Mouse (Mus musculus) forebrain, embryonic 14.5 days (tissue): ENCODE results near the gene Tm4sf20. TPM values are rescaled to one million over a fixed set of nuclear protein-coding genes. Genes with fewer than 3 reads are reported as not detected.
A peak's percentile ranks its signal among the peaks of the same experiment; 100 is the strongest.

Source experiments
- ATAC-seq: fragments of 200-750 bp; cut with Nextera tagmentation; 2 replicates; pipeline ENCODE4 v1.8.0; 2017; ENCODE audit warnings: mild to moderate bottlenecking, moderate library complexity
- DNase-seq: peaks from one replicate; pipeline ENCODE4 v3.0.0-alpha.2; 2015; ENCODE audit warnings: low spot score
- H3K27ac ChIP-seq: fragments of 300-500 bp; sonication (generic); 2 replicates; pipeline ENCODE4 v1.5.1; 2014; ENCODE audit warnings: low read depth, mild to moderate bottlenecking, control low read depth, low read length, moderate library complexity
- H3K27me3 ChIP-seq: fragments of 300-500 bp; sonication (generic); replicated peaks from 2 replicates; pipeline ENCODE4 v1.6.1; 2014; ENCODE audit warnings: low read length, control low read depth, mixed read lengths; ENCODE audit not compliant: control insufficient read depth, insufficient read depth
- H3K36me3 ChIP-seq: fragments of 300-500 bp; sonication (generic); 2 replicates; pipeline ENCODE4 v1.6.1; 2014; ENCODE audit warnings: low read length, control low read depth; ENCODE audit not compliant: control insufficient read depth, insufficient read depth
- H3K4me1 ChIP-seq: fragments of 300-500 bp; sonication (generic); 2 replicates; pipeline ENCODE4 v1.6.1; 2014; ENCODE audit warnings: antibody characterized with exemption, low read length, control low read depth; ENCODE audit not compliant: control insufficient read depth, insufficient read depth
- H3K4me2 ChIP-seq: fragments of 300-500 bp; sonication (generic); 2 replicates; pipeline ENCODE4 v1.6.1; 2014; ENCODE audit warnings: mild to moderate bottlenecking, control low read depth, low read length
- H3K4me3 ChIP-seq: fragments of 300-500 bp; sonication (generic); 2 replicates; pipeline ENCODE4 v1.5.1; 2014; ENCODE audit warnings: low read depth, low read length, control low read depth
- H3K9ac ChIP-seq: fragments of 300-500 bp; sonication (generic); 2 replicates; pipeline ENCODE4 v1.6.1; 2014; ENCODE audit warnings: mild to moderate bottlenecking, low read length, control low read depth, moderate library complexity
- H3K9me3 ChIP-seq: fragments of 300-500 bp; sonication (generic); replicated peaks from 2 replicates; pipeline ENCODE4 v1.6.1; 2016; ENCODE audit warnings: low read length, control low read depth, mixed read lengths; ENCODE audit not compliant: control insufficient read depth
- WGBS: fragments of 180-500 bp; shearing (Covaris S2); extraction: QIAGEN DNeasy Blood & Tissue Kit; methylation state at CpG from one replicate; pipeline ENCODE4 v1.1.7; 2014; 5-methylcytosine and 5-hydroxymethylcytosine counted together
- polyA plus RNA-seq: library from polyadenylated mRNA; unstranded; fragments of >200 nt; fragmentation: Nextera tagmentation; extraction: Ambion mirVana; gene quantifications from 2 replicates; pipeline ENCODE4 v1.2.1, GENCODE M21; 2014

Tm4sf20 gene
- polyA plus RNA-seq, 1 experiment from 2014 or later, result not detected

DNA sequence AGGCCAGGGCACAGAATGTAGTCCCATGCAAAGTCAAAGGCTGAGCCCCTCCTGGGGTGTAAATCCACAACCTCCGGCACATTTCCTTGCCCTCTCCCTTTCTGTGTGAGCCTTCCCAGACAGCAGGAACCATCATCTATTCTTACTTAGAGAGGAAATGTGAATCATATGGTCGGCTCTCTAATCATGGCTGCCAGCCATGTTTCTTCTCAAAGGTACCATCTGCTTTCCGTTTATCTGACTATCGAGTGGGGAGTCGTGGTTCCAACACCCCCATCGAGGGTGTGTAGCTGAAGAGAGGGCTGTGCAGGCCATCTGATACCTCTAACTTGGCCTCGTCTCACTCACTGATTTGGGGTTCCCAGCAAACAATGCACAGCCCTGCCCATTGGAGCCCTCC, 19.8 kb upstream of the Tm4sf20 start:
- no peak overlapping the region for H3K9ac ChIP-seq
- no peaks in the 10 kb centered on the region for H3K36me3 ChIP-seq
- H3K4me2 ChIP-seq, result no peak overlapping the region
- peak; percentile 78 for DNase-seq
- no peaks in the 10 kb centered on the region for H3K27me3 ChIP-seq
- H3K27ac ChIP-seq, result peak overlapping the region; percentile 61
- H3K9me3 ChIP-seq, result no peaks in the 10 kb centered on the region
- H3K4me3 ChIP-seq, result no peak overlapping the region
- no peaks in the 10 kb centered on the region for H3K4me1 ChIP-seq
- WGBS, result 57% methylated on average over 7 of the region's 7 CpGs
- peak; percentile 71 for ATAC-seq

DNA sequence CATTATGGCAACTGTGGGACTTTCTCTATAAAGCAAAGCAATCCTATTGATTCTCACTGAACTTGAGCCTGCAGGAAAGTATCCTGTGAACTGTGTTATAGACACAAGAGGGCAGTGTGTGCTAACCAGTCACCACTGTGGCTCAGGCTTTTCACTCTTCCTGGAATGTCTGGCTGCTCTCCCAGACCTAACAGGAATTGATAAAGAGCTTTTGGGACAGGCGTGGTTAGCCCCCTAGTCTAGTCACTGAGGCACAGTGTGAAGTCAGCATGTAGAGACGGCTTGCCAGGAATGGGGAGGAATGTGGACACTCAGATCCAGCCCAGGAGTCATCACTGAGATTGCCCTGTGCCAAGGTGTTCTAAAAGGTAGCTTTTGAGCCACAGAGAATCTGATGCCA, 19.2 kb upstream of the Tm4sf20 start:
- 2% methylated on average over 2 of the region's 2 CpGs for WGBS
- H3K9ac ChIP-seq, result no peak overlapping the region
- H3K36me3 ChIP-seq, result no peaks in the 10 kb centered on the region
- no peak overlapping the region for H3K27ac ChIP-seq
- no peak overlapping the region for H3K4me3 ChIP-seq
- DNase-seq (peak; percentile 94), ATAC-seq (peak; percentile 83)
- H3K4me2 ChIP-seq, result no peak overlapping the region
- no peaks in the 10 kb centered on the region for H3K27me3 ChIP-seq
- no peaks in the 10 kb centered on the region for H3K4me1 ChIP-seq
- no peaks in the 10 kb centered on the region for H3K9me3 ChIP-seq

DNA sequence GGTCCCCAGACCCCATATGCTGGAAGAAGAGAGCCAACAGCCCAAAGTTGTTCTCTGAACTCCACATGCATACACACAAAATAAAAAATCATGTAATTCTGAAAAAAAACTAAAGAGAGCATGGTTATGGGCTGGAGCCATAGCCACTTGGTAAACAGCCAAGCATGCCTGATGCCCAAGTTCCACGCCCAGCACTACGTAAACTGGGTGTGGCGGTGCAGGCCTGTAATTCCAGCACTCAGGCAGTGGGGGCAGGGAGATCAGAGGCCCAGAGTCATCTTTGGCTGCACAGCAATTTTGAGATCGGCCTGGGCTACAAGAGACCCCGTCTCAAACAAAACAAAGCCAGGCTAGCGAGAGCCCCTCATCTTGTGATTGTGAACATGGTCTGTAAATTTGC, 17.3 kb upstream of the Tm4sf20 start:
- no peak overlapping the region for H3K4me2 ChIP-seq
- 83% methylated on average over 6 of the region's 6 CpGs for WGBS
- H3K27ac ChIP-seq, result no peak overlapping the region
- H3K4me1 ChIP-seq, result no peaks in the 10 kb centered on the region
- DNase-seq (no peak), ATAC-seq (no peak)
- no peaks in the 10 kb centered on the region for H3K9me3 ChIP-seq
- no peaks in the 10 kb centered on the region for H3K36me3 ChIP-seq
- no peak overlapping the region for H3K9ac ChIP-seq
- H3K27me3 ChIP-seq, result no peaks in the 10 kb centered on the region
- H3K4me3 ChIP-seq, result no peak overlapping the region

DNA sequence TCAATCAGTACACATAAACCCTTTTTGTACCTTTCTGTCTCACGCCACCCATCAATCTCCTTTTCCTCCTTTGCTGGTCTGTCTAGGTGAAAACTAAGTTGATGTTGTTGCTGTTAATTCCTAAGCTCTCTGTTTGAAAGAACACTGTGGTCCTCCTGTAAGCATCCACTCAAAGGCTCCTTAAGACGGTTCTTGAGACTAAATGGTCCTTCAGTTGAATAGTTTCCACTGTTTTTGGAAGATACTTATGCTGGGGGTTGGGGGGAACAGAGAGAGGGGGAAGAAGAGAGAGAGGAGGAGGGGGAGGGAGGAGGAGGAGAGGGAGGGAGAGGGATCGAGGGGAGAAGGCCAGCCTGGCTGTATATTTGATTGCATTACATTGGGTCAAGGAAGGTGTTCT, 15.3 kb upstream of the Tm4sf20 start:
- WGBS, result 73% methylated on average over 3 of the region's 3 CpGs
- no peaks in the 10 kb centered on the region for H3K4me1 ChIP-seq

GRCm38 (mm10) chr1:82779388-82779966, 11.2 kb upstream of the Tm4sf20 start:
- Histone ChIP-seq H3K9ac (no peak overlapping the region), H3K4me1 (no peaks in the 10 kb centered on the region), H3K27me3 (no peaks in the 10 kb centered on the region), H3K9me3 (no peaks in the 10 kb centered on the region), H3K36me3 (no peaks in the 10 kb centered on the region), H3K4me3 (no peak overlapping the region), H3K27ac (no peak overlapping the region), H3K4me2 (no peak overlapping the region)
- 89% methylated on average over 6 of the region's 6 CpGs for WGBS
- DNase-seq (no peak), ATAC-seq (no peak)

More for the DNA sequence above, 15.3 kb upstream of the Tm4sf20 start:
- ATAC-seq (no peak), DNase-seq (no peak)
- H3K4me3 ChIP-seq, result no peak overlapping the region
- no peaks in the 10 kb centered on the region for H3K36me3 ChIP-seq
- H3K4me2 ChIP-seq, result no peak overlapping the region
- H3K9ac ChIP-seq, result no peak overlapping the region
- no peaks in the 10 kb centered on the region for H3K9me3 ChIP-seq
- H3K27ac ChIP-seq, result no peak overlapping the region
- H3K27me3 ChIP-seq, result no peaks in the 10 kb centered on the region

DNA sequence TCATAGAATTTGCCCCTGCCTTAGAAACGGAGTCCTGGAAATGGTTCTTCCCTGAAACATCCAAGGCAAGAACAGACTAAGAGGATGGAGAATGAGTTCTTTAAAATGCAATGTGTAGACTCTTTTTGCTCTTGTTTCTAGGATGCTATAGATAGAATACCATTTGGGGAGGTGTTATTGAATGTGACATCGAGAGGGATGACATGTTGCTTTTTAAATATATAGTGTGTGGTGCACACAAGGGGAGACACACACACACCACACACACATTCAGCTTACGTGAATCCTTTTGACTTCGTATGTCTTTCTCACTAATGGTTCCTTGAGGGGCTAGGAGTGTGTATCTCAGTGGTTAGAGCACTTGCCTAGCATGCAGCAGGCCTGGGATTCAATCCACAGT, 7.0 kb upstream of the Tm4sf20 start:
- ATAC-seq, result no peak
- no peak overlapping the region for H3K9ac ChIP-seq
- no peaks in the 10 kb centered on the region for H3K36me3 ChIP-seq
- H3K9me3 ChIP-seq, result no peaks in the 10 kb centered on the region
- 94% methylated on average over 4 of the region's 4 CpGs for WGBS
- H3K4me3 ChIP-seq, result no peak overlapping the region
- H3K4me1 ChIP-seq, result no peaks in the 10 kb centered on the region
- H3K27ac ChIP-seq, result no peak overlapping the region
- no peaks in the 10 kb centered on the region for H3K27me3 ChIP-seq
- no peak for DNase-seq
- no peak overlapping the region for H3K4me2 ChIP-seq

DNA sequence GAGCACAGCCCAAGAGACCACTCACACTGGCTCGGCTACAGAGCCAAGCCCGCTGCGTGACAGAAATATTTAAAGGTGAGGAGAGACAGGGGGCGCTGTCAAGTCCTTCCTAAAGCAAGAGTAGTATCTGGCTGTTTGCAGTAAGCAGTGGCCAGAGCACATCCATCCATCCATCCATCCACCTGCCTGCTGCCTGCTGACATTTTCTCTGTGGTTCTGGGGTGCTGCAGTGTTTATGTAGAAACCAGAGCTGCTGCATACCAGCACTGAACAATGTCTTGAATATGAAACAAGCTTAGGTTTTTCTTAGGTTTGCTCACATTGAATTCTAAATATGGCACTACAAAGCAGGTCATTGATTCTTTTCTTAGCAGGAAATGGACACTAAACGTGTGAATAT, 4.9 kb upstream of the Tm4sf20 start:
- ATAC-seq, result no peak
- Histone ChIP-seq H3K27ac (no peak overlapping the region), H3K4me2 (no peak overlapping the region), H3K36me3 (no peaks in the 10 kb centered on the region), H3K4me3 (no peak overlapping the region), H3K27me3 (no peaks in the 10 kb centered on the region), H3K4me1 (no peaks in the 10 kb centered on the region), H3K9me3 (no peaks in the 10 kb centered on the region), H3K9ac (no peak overlapping the region)
- 84% methylated on average over 5 of the region's 5 CpGs for WGBS
- DNase-seq, result no peak

GRCm38 (mm10) chr1:82772428-82772827, 4.2 kb upstream of the Tm4sf20 start:
- H3K27ac ChIP-seq, result no peak overlapping the region
- H3K4me3 ChIP-seq, result no peak overlapping the region
- H3K36me3 ChIP-seq, result no peaks in the 10 kb centered on the region
- ATAC-seq, result no peak
- no peak overlapping the region for H3K9ac ChIP-seq
- H3K27me3 ChIP-seq, result no peaks in the 10 kb centered on the region
- DNase-seq, result no peak
- no peak overlapping the region for H3K4me2 ChIP-seq
- no peaks in the 10 kb centered on the region for H3K4me1 ChIP-seq
- H3K9me3 ChIP-seq, result no peaks in the 10 kb centered on the region
- WGBS, result 86% methylated on average over 4 of the region's 4 CpGs

DNA sequence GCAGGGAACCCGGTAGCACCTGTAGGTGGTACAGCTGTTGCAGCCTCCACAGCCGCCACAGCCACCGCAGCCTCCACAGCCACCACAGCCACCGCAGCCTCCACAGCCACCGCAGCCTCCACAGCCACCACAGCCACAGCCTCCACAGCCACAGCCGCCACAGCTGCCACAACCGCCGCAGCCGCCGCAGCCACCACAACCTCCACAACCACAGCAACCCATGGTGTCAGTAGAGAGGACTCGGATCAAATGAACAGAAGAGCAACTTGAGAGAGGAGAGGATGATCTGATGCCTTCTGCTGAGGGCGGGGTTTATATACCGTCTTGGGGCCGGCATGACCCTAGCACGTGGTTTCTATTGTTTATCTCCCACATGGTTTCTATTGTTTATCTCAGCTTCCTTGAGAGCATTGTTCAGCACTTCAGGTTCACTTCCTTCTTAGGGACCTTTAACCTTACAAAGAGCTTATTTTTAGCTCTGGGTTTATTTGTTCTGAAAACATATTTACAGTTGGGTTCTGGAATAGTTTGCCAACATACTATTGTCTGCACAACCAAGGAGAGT, 2.8 kb upstream of the Tm4sf20 start, which contains the start of gene Gm47791:
TSS of gene Gm47791 (minus strand) at position 222 of the 565 bp plus-strand sequence.
- H3K27me3 ChIP-seq, result no peaks in the 10 kb centered on the region
- no peaks in the 10 kb centered on the region for H3K36me3 ChIP-seq
- no peak within 1 kb of the TSS for H3K4me2 ChIP-seq
- H3K4me1 ChIP-seq, result no peaks in the 10 kb centered on the region
- H3K9me3 ChIP-seq, result no peaks in the 10 kb centered on the region
- whole genome bisulfite sequencing, result 91% methylated on average over 15 of the region's 15 CpGs
- ATAC-seq, result no peak
- no peak for DNase-seq
- H3K27ac ChIP-seq, result no peak within 1 kb of the TSS
- no peak within 1 kb of the TSS for H3K4me3 ChIP-seq
- no peak within 1 kb of the TSS for H3K9ac ChIP-seq
